Mouse (Mus musculus) embryonic facial prominence, embryonic 10.5 days (tissue): ENCODE measurements at regions not wholly inside any gene's neighbourhood (a gene's known extent, or its start where the extent isn't known, plus 50 kb on each side); places are given as distances from the start of the nearest gene placed in this dataset.

Experiments used
- DNase-seq: peaks from one replicate; pipeline ENCODE4 v3.0.0-alpha.2; 2017; ENCODE audit warnings: low spot score
- H3K27ac ChIP-seq: fragments of 300-500 bp; sonication (generic); replicated peaks from 2 replicates; pipeline ENCODE4 v1.5.1; 2016; ENCODE audit warnings: mild to moderate bottlenecking
- H3K27me3 ChIP-seq: fragments of 300-500 bp; sonication (generic); replicated peaks from 2 replicates; pipeline ENCODE4 v1.6.1; 2016; ENCODE audit warnings: low read depth, mild to moderate bottlenecking; ENCODE audit not compliant: poor library complexity, severe bottlenecking
- H3K36me3 ChIP-seq: fragments of 300-500 bp; sonication (generic); replicated peaks from 2 replicates; pipeline ENCODE4 v1.6.1; 2016; ENCODE audit warnings: mild to moderate bottlenecking, moderate library complexity
- H3K4me1 ChIP-seq: fragments of 300-500 bp; sonication (generic); 2 replicates; pipeline ENCODE4 v1.6.1; 2016
- H3K4me3 ChIP-seq: fragments of 300-500 bp; sonication (generic); 2 replicates; pipeline ENCODE4 v1.5.1; 2016; ENCODE audit warnings: mild to moderate bottlenecking, moderate library complexity
- H3K9me3 ChIP-seq: fragments of 300-500 bp; sonication (generic); 2 replicates; pipeline ENCODE4 v1.6.1; 2016; ENCODE audit warnings: mild to moderate bottlenecking
- WGBS: fragments of 180-500 bp; shearing (Covaris S2); methylation state at CpG from one replicate; pipeline ENCODE4 v1.1.7; 2016; 5-methylcytosine and 5-hydroxymethylcytosine counted together

GRCm38 (mm10) chr8:92609908-92610307, 64.2 kb upstream of the Irx6 start:
- Histone ChIP-seq H3K4me1 (peaks cover 15% of the 10 kb centered on the region), H3K27ac (no peak overlapping the region), H3K36me3 (no peaks in the 10 kb centered on the region), H3K4me3 (no peak overlapping the region), H3K27me3 (peaks cover 31% of the 10 kb centered on the region), H3K9me3 (no peaks in the 10 kb centered on the region)
- WGBS: 75% methylated on average over 2 of the region's 2 CpGs
- DNase-seq: no peak

DNA sequence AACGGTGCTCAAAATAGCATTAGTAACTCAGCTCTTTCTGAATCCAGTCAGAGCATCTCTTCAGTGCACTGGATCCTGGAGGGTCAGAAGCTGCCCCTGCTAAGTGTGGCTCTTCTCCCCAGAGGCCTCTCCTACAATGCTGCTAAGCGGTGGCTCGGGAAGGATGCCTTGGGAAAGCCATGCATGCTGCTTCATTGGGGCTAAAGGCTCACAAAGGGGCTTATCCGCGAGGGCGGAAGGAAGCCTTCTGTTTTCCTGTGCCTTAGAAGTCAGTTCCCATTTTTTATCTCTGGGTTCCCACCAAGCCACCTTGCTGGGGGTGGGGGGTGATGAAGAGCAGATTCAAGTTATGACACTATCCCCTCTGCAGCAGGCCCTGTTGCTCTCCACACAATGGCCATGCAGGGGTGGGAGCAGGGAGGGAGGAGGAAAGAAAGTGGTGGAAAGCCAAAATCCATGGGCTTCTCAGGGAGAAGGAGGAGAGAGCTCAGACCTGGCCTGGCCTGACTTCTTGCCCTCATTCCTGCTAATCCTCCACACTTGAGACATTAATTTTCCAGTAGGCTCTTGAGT, 63.5 kb upstream of the Irx6 start:
- H3K36me3 ChIP-seq: no peaks in the 10 kb centered on the region
- no peak overlapping the region for H3K4me3 ChIP-seq
- WGBS: 58% methylated on average over 6 of the region's 6 CpGs
- no peaks in the 10 kb centered on the region for H3K9me3 ChIP-seq
- peaks cover 36% of the 10 kb centered on the region for H3K27me3 ChIP-seq
- no peak for DNase-seq
- peaks cover 15% of the 10 kb centered on the region for H3K4me1 ChIP-seq
- H3K27ac ChIP-seq: no peak overlapping the region

DNA sequence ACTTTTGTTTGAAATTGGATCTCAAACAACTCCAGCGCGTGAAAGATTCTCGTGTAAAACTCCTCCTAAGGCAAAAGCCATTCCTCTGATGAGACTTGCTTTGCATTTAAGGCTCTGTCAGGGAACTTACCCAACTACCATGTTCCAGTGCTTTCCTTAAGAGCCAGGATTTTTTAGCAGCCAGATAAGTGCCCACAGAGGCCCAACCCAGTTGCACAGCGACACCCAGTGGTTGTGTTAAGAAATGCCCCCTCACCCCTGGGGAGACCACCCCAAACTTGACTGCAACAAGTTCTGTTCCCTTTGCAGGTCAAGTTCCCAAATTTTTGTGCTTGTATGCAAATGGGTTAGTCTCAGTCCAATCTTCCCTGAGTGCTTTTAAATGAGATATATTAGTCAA, 60.6 kb upstream of the Irx6 start:
- Histone ChIP-seq H3K27ac (no peak overlapping the region), H3K4me1 (peaks cover 39% of the 10 kb centered on the region), H3K36me3 (no peaks in the 10 kb centered on the region), H3K27me3 (peaks cover 40% of the 10 kb centered on the region), H3K4me3 (no peak overlapping the region), H3K9me3 (no peaks in the 10 kb centered on the region)
- 33% methylated on average over 4 of the region's 4 CpGs for WGBS
- peak; percentile 41 for DNase-seq

- 55% methylated on average over 10 of the region's 10 CpGs for WGBS
- Histone ChIP-seq H3K27ac (0 out of 2 replicates have a peak overlapping the region, but pooled peaks have one; percentile 30), H3K4me1 (peaks cover 29% of the 10 kb centered on the region), H3K4me3 (no peak overlapping the region), H3K9me3 (no peaks in the 10 kb centered on the region), H3K27me3 (peaks cover 30% of the 10 kb centered on the region), H3K36me3 (no peaks in the 10 kb centered on the region)
- DNase-seq: peak; percentile 49
Measured at GRCm38 (mm10) chr8:92616341-92617115, 57.6 kb upstream of the Irx6 start.

GRCm38 (mm10) chr8:92618281-92618680, 55.8 kb upstream of the Irx6 start:
- Histone ChIP-seq H3K4me3 (no peak overlapping the region), H3K27me3 (peaks cover 21% of the 10 kb centered on the region), H3K4me1 (peaks cover 27% of the 10 kb centered on the region), H3K27ac (no peak overlapping the region), H3K36me3 (no peaks in the 10 kb centered on the region), H3K9me3 (no peaks in the 10 kb centered on the region)
- WGBS: 49% methylated on average over 14 of the region's 14 CpGs
- peak; percentile 61 for DNase-seq
